Mouse (Mus musculus) CH12.LX (cell line): ENCODE results near the gene Ubap2. TPM values are rescaled to one million over a fixed set of nuclear protein-coding genes. Genes with fewer than 3 reads are reported as not detected.

ENCODE experiments used
- DNase-seq: peaks from one replicate; pipeline ENCODE4 v3.0.0-alpha.2; 2013; ENCODE audit errors: extremely low read depth
- H3K27ac ChIP-seq: 2 replicates; pipeline ENCODE4 v1.5.1; 2012; ENCODE audit warnings: low read depth, mild to moderate bottlenecking, control low read depth, moderate library complexity; ENCODE audit not compliant: insufficient read depth
- H3K27me3 ChIP-seq: replicated peaks from 2 replicates; pipeline ENCODE3; 2012; ENCODE audit warnings: inconsistent platforms
- H3K36me3 ChIP-seq, 2 experiments: replicated peaks in 1 of 2; 2 replicates each; pipeline versions ENCODE3 to v1.6.1; 2012; ENCODE audit warnings: inconsistent platforms in 1 of 2, low read length in 1 of 2, mild to moderate bottlenecking in 1 of 2, mixed read lengths in 1 of 2, moderate library complexity in 1 of 2; ENCODE audit not compliant: control insufficient read depth in 1 of 2, insufficient read depth in 1 of 2
- H3K4me1 ChIP-seq, 2 experiments: 2 replicates each; pipeline ENCODE4 v1.6.1; 2012; ENCODE audit warnings: inconsistent platforms in 1 of 2, moderate library complexity in 1 of 2; ENCODE audit not compliant: insufficient read depth in 2 of 2, control insufficient read depth in 1 of 2
- H3K4me2 ChIP-seq: 2 replicates; pipeline ENCODE4 v1.6.1; 2012; ENCODE audit warnings: low read depth, mild to moderate bottlenecking, control low read depth; ENCODE audit not compliant: poor library complexity, insufficient read depth, severe bottlenecking
- H3K4me3 ChIP-seq, 3 experiments: fragments of 150-350 bp in 1 of 3; sonication (generic) in 1 of 3; replicated peaks in 1 of 3; 2 replicates each; pipeline versions ENCODE3 to v1.5.1; 2011 to 2012; ENCODE audit warnings: low read depth in 2 of 3, low read length in 2 of 3, mild to moderate bottlenecking in 2 of 3, moderate library complexity in 2 of 3, control low read depth in 1 of 3, improper control_type of control experiment in 1 of 3, inconsistent platforms in 1 of 3, mixed read lengths in 1 of 3; ENCODE audit not compliant: poor library complexity in 1 of 3
- H3K79me2 ChIP-seq: replicated peaks from 2 replicates; pipeline ENCODE4 v1.6.1; 2012; ENCODE audit warnings: mild to moderate bottlenecking, moderate library complexity; ENCODE audit not compliant: control insufficient read depth, poor library complexity, insufficient read depth, severe bottlenecking; ENCODE audit errors: extremely low read depth
- H3K9ac ChIP-seq: 2 replicates; pipeline ENCODE4 v1.6.1; 2012; ENCODE audit warnings: low read depth, mild to moderate bottlenecking, control low read depth, moderate library complexity; ENCODE audit not compliant: insufficient read depth
- H3K9me3 ChIP-seq: replicated peaks from 2 replicates; pipeline ENCODE3; 2012; ENCODE audit warnings: low read length, inconsistent platforms, mixed read lengths
- CHD1 ChIP-seq: IDR thresholded peaks from 2 replicates; pipeline ENCODE4 v1.6.1; 2012; ENCODE audit warnings: low read depth, low read length, improper control_type of control experiment, inconsistent platforms
- CHD2 ChIP-seq: IDR thresholded peaks from 2 replicates; pipeline ENCODE4 v1.6.1; 2011; ENCODE audit warnings: low read length, improper control_type of control experiment
- CTCF ChIP-seq, 2 experiments: IDR thresholded peaks in 1 of 2; conservative IDR thresholded peaks in 1 of 2; 2 replicates each; pipeline ENCODE4 v1.5.1; 2011 to 2012; ENCODE audit warnings: low read depth in 2 of 2, low read length in 2 of 2, improper control_type of control experiment in 1 of 2, inconsistent platforms in 1 of 2, mild to moderate bottlenecking in 1 of 2, moderate library complexity in 1 of 2
- ELF1 ChIP-seq: IDR thresholded peaks from 2 replicates; pipeline ENCODE4 v1.6.1; 2014; ENCODE audit warnings: low read depth, mild to moderate bottlenecking, inconsistent platforms, low read length, improper control_type of control experiment
- EP300 ChIP-seq: IDR thresholded peaks from 2 replicates; pipeline ENCODE4 v1.6.1; 2011; ENCODE audit warnings: low read length, improper control_type of control experiment
- ETS1 ChIP-seq: conservative IDR thresholded peaks from 2 replicates; pipeline ENCODE4 v1.6.1; 2012; ENCODE audit warnings: low read depth, mild to moderate bottlenecking, inconsistent platforms, low read length, improper control_type of control experiment, moderate library complexity
- HCFC1 ChIP-seq: IDR thresholded peaks from 2 replicates; pipeline ENCODE4 v1.6.1; 2012; ENCODE audit warnings: low read depth, mild to moderate bottlenecking, inconsistent platforms, low read length, improper control_type of control experiment
- IRF4 ChIP-seq: IDR thresholded peaks from 2 replicates; pipeline ENCODE4 v1.6.1; 2014; ENCODE audit warnings: low read depth, mild to moderate bottlenecking, inconsistent platforms, low read length, improper control_type of control experiment
- JUN ChIP-seq: IDR thresholded peaks from 2 replicates; pipeline ENCODE4 v1.6.1; 2011; ENCODE audit warnings: low read depth, mild to moderate bottlenecking, low read length, improper control_type of control experiment, moderate library complexity; ENCODE audit not compliant: insufficient read depth
- KAT2A ChIP-seq: IDR thresholded peaks from 2 replicates; pipeline ENCODE4 v1.6.1; 2012; ENCODE audit warnings: low read length, improper control_type of control experiment, inconsistent platforms; ENCODE audit not compliant: insufficient replicate concordance
- MAFK ChIP-seq: IDR thresholded peaks from 2 replicates; pipeline ENCODE4 v1.6.1; 2011; ENCODE audit warnings: low read length, improper control_type of control experiment; ENCODE audit not compliant: insufficient replicate concordance
- MAX ChIP-seq: IDR thresholded peaks from 2 replicates; pipeline ENCODE4 v1.6.1; 2011; ENCODE audit warnings: low read length, improper control_type of control experiment
- MAZ ChIP-seq: IDR thresholded peaks from 2 replicates; pipeline ENCODE4 v1.6.1; 2012; ENCODE audit warnings: low read depth, mild to moderate bottlenecking, inconsistent platforms, low read length, improper control_type of control experiment, moderate library complexity
- MEF2A ChIP-seq: IDR thresholded peaks from 2 replicates; pipeline ENCODE4 v1.6.1; 2014; ENCODE audit warnings: low read depth, mild to moderate bottlenecking, inconsistent platforms, low read length, improper control_type of control experiment, borderline replicate concordance
- MXI1 ChIP-seq: IDR thresholded peaks from 2 replicates; pipeline ENCODE4 v1.6.1; 2011; ENCODE audit warnings: mild to moderate bottlenecking, low read depth, low read length, improper control_type of control experiment
- MYC ChIP-seq: IDR thresholded peaks from 2 replicates; pipeline ENCODE4 v1.6.1; 2011; ENCODE audit warnings: low read depth, mild to moderate bottlenecking, improper control_type of control experiment, low read length
- NRF1 ChIP-seq: IDR thresholded peaks from 2 replicates; pipeline ENCODE4 v1.6.1; 2014; ENCODE audit warnings: low read depth, mild to moderate bottlenecking, inconsistent platforms, low read length, improper control_type of control experiment, moderate library complexity
- POLR2A ChIP-seq: IDR thresholded peaks from 2 replicates; pipeline ENCODE4 v1.6.1; 2011; ENCODE audit warnings: low read depth, mild to moderate bottlenecking, improper control_type of control experiment, low read length
- POLR2AphosphoS2 ChIP-seq: IDR thresholded peaks from 2 replicates; pipeline ENCODE4 v1.6.1; 2011; ENCODE audit warnings: low read depth, low read length, improper control_type of control experiment
- RAD21 ChIP-seq: IDR thresholded peaks from 2 replicates; pipeline ENCODE4 v1.6.1; 2011; ENCODE audit warnings: low read depth, mild to moderate bottlenecking, low read length, improper control_type of control experiment, moderate library complexity
- RCOR1 ChIP-seq: conservative IDR thresholded peaks from 2 replicates; pipeline ENCODE4 v1.6.1; 2012; ENCODE audit warnings: low read depth, mild to moderate bottlenecking, inconsistent platforms, low read length, improper control_type of control experiment
- SMC3 ChIP-seq: IDR thresholded peaks from 2 replicates; pipeline ENCODE4 v1.6.1; 2011; ENCODE audit warnings: low read depth, low read length, improper control_type of control experiment
- TCF12 ChIP-seq: IDR thresholded peaks from 2 replicates; pipeline ENCODE4 v1.6.1; 2014; ENCODE audit warnings: low read depth, mild to moderate bottlenecking, inconsistent platforms, low read length, improper control_type of control experiment
- UBTF ChIP-seq: IDR thresholded peaks from 2 replicates; pipeline ENCODE4 v1.6.1; 2012; ENCODE audit warnings: low read depth, mild to moderate bottlenecking, inconsistent platforms, low read length, improper control_type of control experiment, moderate library complexity
- USF1 ChIP-seq: IDR thresholded peaks from 2 replicates; pipeline ENCODE4 v1.6.1; 2014; ENCODE audit warnings: low read depth, mild to moderate bottlenecking, inconsistent platforms, low read length, improper control_type of control experiment
- USF2 ChIP-seq: conservative IDR thresholded peaks from 2 replicates; pipeline ENCODE4 v1.6.1; 2011; ENCODE audit warnings: low read depth, low read length, improper control_type of control experiment
- ZC3H11A ChIP-seq: IDR thresholded peaks from 2 replicates; pipeline ENCODE4 v1.6.1; 2012; ENCODE audit warnings: low read depth, mild to moderate bottlenecking, inconsistent platforms, low read length, improper control_type of control experiment
- ZKSCAN1 ChIP-seq: IDR thresholded peaks from 2 replicates; pipeline ENCODE4 v1.6.1; 2012; ENCODE audit warnings: low read depth, inconsistent platforms, low read length, improper control_type of control experiment, borderline replicate concordance
- dilution Hi-C: fragments of 300-500 bp; cut with MboI; formaldehyde crosslinking; loops from 2 replicates; pipeline ENCODE4 v1.14.3; 2020; ENCODE audit warnings: low sequenced_read_pairs; ENCODE audit not compliant: extremely low pct_unique_long_range_greater_than_20kb, extremely low pct_ligation_motif_present
- in situ Hi-C: fragments of 300-500 bp; cut with MboI; formaldehyde crosslinking; loops from 3 replicates; pipeline ENCODE4 v1.14.3; 2019; ENCODE audit warnings: low sequenced_read_pairs, low pct_ligation_motif_present, low pct_unique_long_range_greater_than_20kb, mixed read lengths
- polyA plus RNA-seq: library from polyadenylated mRNA; unstranded; fragments of >175 nt; gene quantifications from 2 replicates; pipeline ENCODE4 v1.2.1, GENCODE M21; 2012; ENCODE audit warnings: low read depth; ENCODE audit not compliant: insufficient read length
- total RNA-seq, 2 experiments: library from RNA; depleted of rRNA; stranded (reverse); fragments of 300-350 nt in 1 of 2; fragments of >200 nt in 1 of 2; gene quantifications; 2 replicates each; pipeline ENCODE4 v1.2.3; 2012 to 2014

The Ubap2 gene
- total and polyA plus RNA-seq, 3 experiments: 5.4 to 115 (median 17.4) TPM

- Histone ChIP-seq H3K27me3 (no peaks in the 10 kb centered on the region), H3K4me2 (peak overlapping the region; percentile 59), H3K79me2 (peaks cover 21% of the 10 kb centered on the region), H3K4me1 (peaks cover 21 to 60% of the 10 kb centered on the region in 2 experiments), H3K4me3 (peak overlapping the region; percentile 94 to 99 (median 97)), H3K9ac (peak overlapping the region; percentile 90), H3K9me3 (no peaks in the 10 kb centered on the region), H3K27ac (no peak overlapping the region), H3K36me3 (peaks cover 0 to 29% of the 10 kb centered on the region in 2 experiments)
- no peak for DNase-seq
- TF ChIP-seq MAX (no peak), CHD1 (no peak), RAD21 (no peak), ZKSCAN1 (no peak), MEF2A (no peak), JUN (no peak), RCOR1 (no peak), USF1 (no peak), POLR2AphosphoS2 (no peak), NRF1 (no peak)
- in situ Hi-C loops (no loop called here), dilution Hi-C loops (no loop called here)
These were observed 40.2 kb upstream of the Ubap2 start for GRCm38 (mm10) chr4:41315173-41315572.

GRCm38 (mm10) chr4:41314141-41315129 is 39.5 kb upstream of the Ubap2 start, which contains the start of gene Dcaf12:
TSS of gene Dcaf12 (minus strand) at chr4:41314889.
- H3K9me3 ChIP-seq: no peaks in the 10 kb centered on the region
- peak within 1 kb of the TSS; percentile 94 to 99 (median 97) for H3K4me3 ChIP-seq
- DNase-seq: peak; percentile 96
- in situ Hi-C loops: no loop called here
- dilution Hi-C loops: no loop called here
- no peaks in the 10 kb centered on the region for H3K27me3 ChIP-seq
- peaks cover 28% of the 10 kb centered on the region for H3K79me2 ChIP-seq
- H3K9ac ChIP-seq: peak within 1 kb of the TSS; percentile 90
- H3K4me2 ChIP-seq: peak within 1 kb of the TSS; percentile 99
- peaks cover 3 to 34% of the 10 kb centered on the region in 2 experiments for H3K36me3 ChIP-seq
- peaks cover 15 to 55% of the 10 kb centered on the region in 2 experiments for H3K4me1 ChIP-seq
- H3K27ac ChIP-seq: peak within 1 kb of the TSS; percentile 63
- TF ChIP-seq MAZ (0 out of 2 replicates have a peak, but pooled peaks have one; percentile 73), UBTF (0 out of 2 replicates have a peak, but pooled peaks have one; percentile 64), MEF2A (peak; percentile 42), MAFK (no peak), CHD2 (no peak), KAT2A (0 out of 2 replicates have a peak, but pooled peaks have one; percentile 61), EP300 (no peak; the same call in 1 of the 2 replicates), HCFC1 (peak; percentile 74), JUN (no peak), USF1 (no peak), MXI1 (peak; percentile 83; the same call in 1 of the 2 replicates), CTCF (conservative IDR thresholded peaks at IDR 0.05 in 1 of 2, IDR thresholded peaks at IDR 0.05 in 1 of 2; ENCODE audit: low read depth in 2 of 2, low read length in 2 of 2) (no peak), ELF1 (peak; percentile 86), TCF12 (peak; percentile 73; the same call in 1 of the 2 replicates), RCOR1 (no peak), POLR2A (peak; percentile 88), ETS1 (no peak), SMC3 (no peak), IRF4 (peak; percentile 18; the same call in 1 of the 2 replicates), USF2 (no peak), MAX (no peak; the same call in 1 of the 2 replicates), ZC3H11A (no peak), MYC (no peak; the same call in 1 of the 2 replicates)
